Comparison of ENCODE assay signal across 20 mouse cellular contexts in genomic region chr17:47469642-47470041, GRCm38 (mm10). TPM values are rescaled to one million over a fixed set of nuclear protein-coding genes. Genes with fewer than 3 reads are reported as not detected.
"Had no signal": no experiment of that assay in that cellular context is flagged by ENCODE, and none has a peak within 500 bp of the region (broad histone marks: within the 10 kb centered on the region; RNA-seq: fewer than 3 reads in every experiment).

No protein-coding gene starts in this region.

- DNase-seq: retina, postnatal 1 day; right cerebral cortex, adult 18-20 months; right cerebral cortex, postnatal 14 days; right cerebral cortex, postnatal 25 days; right cerebral cortex, postnatal 4 days; spleen, adult 18-20 months; thymus, adult 18-20 months; thymus, adult 2 months; thymus, postnatal 14 days; thymus, postnatal 25 days; thymus, postnatal 36 days; thymus, postnatal 4 days had no signal

- H3K27me3 ChIP-seq: stomach, embryonic 15.5 days had no signal

- H3K4me3 ChIP-seq: neural tube, embryonic 13.5 days; neural tube, embryonic 15.5 days; stomach, embryonic 15.5 days had no signal

- H3K27ac ChIP-seq: neural tube, embryonic 13.5 days; neural tube, embryonic 15.5 days; stomach, embryonic 15.5 days; stomach, postnatal 0 days had no signal

RNA-seq across cellular contexts. Expression of gene 1700001C19Rik, which starts 32.5 kb away (rescaled TPM):
- total RNA-seq: neutrophil, adult 5-6 weeks had no signal
- polyA plus RNA-seq: small intestine, adult 2 months; spleen, adult 2 months had no signal

RNA-seq across cellular contexts. Expression of gene AI661453, which starts 33.2 kb away (rescaled TPM):
- polyA plus RNA-seq: neural tube, embryonic 14.5 days had no signal
